Mouse (Mus musculus): ENCODE data around the gene Aebp2.
"Not testable (repeated sequence)": the region's sequence is repeated elsewhere in the genome, so short reads cannot be mapped to it uniquely, and the experiment has no call there.

GRCm38 (mm10) chr6:140662697-140663096 lies 40.2 kb downstream of the Aebp2 start:
- not testable (repeated sequence) for TF ChIP-seq USF2 (IDR thresholded peaks at IDR 0.05; ENCODE audit: borderline replicate concordance in 1 of 2, insufficient read depth in 1 of 2, low read depth in 1 of 2, low read length in 2 of 2); ZC3H11A (IDR thresholded peaks at IDR 0.05; ENCODE audit: low read depth, low read length); MEF2A (IDR thresholded peaks at IDR 0.05; ENCODE audit: extremely low read depth, insufficient replicate concordance, low read depth, low read length, poor library complexity, severe bottlenecking); SIN3A (IDR thresholded peaks at IDR 0.05; ENCODE audit: low read length); NELFE (IDR thresholded peaks at IDR 0.05; ENCODE audit: low read depth, low read length); JUND (IDR thresholded peaks at IDR 0.05; ENCODE audit: low read depth, low read length); MXI1 (IDR thresholded peaks at IDR 0.05; ENCODE audit: low read depth, low read length)
- peak in 2 of 3 experiments; percentile 20 to 41; a peak in 4 of 6 replicates for TF ChIP-seq CTCF (IDR thresholded peaks at IDR 0.05 in 2 of 3, conservative IDR thresholded peaks at IDR 0.05 in 1 of 3; ENCODE audit: control insufficient read depth in 1 of 3, insufficient read depth in 1 of 3, low read depth in 2 of 3, low read length in 3 of 3, poor library complexity in 1 of 3, severe bottlenecking in 1 of 3)

All from MEL (cell line).